In genomic region chr1:63729796-63730195, GRCm38 (mm10) we compare ENCODE assay signal across 8 mouse cellular contexts. TPM values are rescaled to one million over a fixed set of nuclear protein-coding genes. Genes with fewer than 3 reads are reported as not detected.
A peak's percentile ranks its signal among the peaks of the same experiment; 100 is the strongest.
DNase-seq lines count a peak whose midpoint lies in the region; ATAC-seq lines count a peak whose summit lies in the region.

No protein-coding gene starts in this region.

- H3K4me1 ChIP-seq in limb, embryonic 13.5 days: peaks cover 18% of the 10 kb centered on the region
- peaks cover 4% of the 10 kb centered on the region; the same call in 1 of the 2 replicates for H3K4me1 ChIP-seq in stomach, embryonic 15.5 days

- WGBS in limb, embryonic 13.5 days: 46% methylated on average over 8 of the region's 8 CpGs
- WGBS in stomach, embryonic 15.5 days: 47% methylated on average over 8 of the region's 8 CpGs

- peak overlapping the region; percentile 72 for H3K4me3 ChIP-seq in limb, embryonic 13.5 days
- H3K4me3 ChIP-seq in stomach, embryonic 15.5 days (replicated peaks): peak overlapping the region; percentile 71

- 0 out of 2 replicates have a peak, but pooled peaks have one; percentile 8 for ATAC-seq in frontal cortex, adult (ENCODE audit: low TSS enrichment)
- ATAC-seq in limb, embryonic 13.5 days (ENCODE audit: low FRiP score, low read depth): no peak
- ATAC-seq in stomach, embryonic 15.5 days (ENCODE audit: insufficient read depth, low FRiP score, low read depth): no peak

- DNase-seq in frontal cortex, postnatal 36 days (ENCODE audit: low spot score in 2 of 2): no peak
- DNase-seq in retina, adult 2 months (ENCODE audit: low read depth, low spot score): peak; percentile 2
- no peak for DNase-seq in retina, postnatal 1 day
- DNase-seq in testis, postnatal 10 days (ENCODE audit: low spot score): no peak
- no peak for DNase-seq in frontal cortex, adult 2 months (ENCODE audit: extremely low spot score in 1 of 2, low spot score in 1 of 2)

- H3K27ac ChIP-seq in limb, embryonic 13.5 days: no peak overlapping the region
- no peak overlapping the region for H3K27ac ChIP-seq in stomach, embryonic 15.5 days

- peak overlapping the region; percentile 65 for H3K4me2 ChIP-seq in limb, embryonic 13.5 days (replicated peaks)
- H3K4me2 ChIP-seq in stomach, embryonic 15.5 days: peak overlapping the region; percentile 61

- H3K9me3 ChIP-seq in limb, embryonic 13.5 days: no peaks in the 10 kb centered on the region
- H3K9me3 ChIP-seq in stomach, embryonic 15.5 days: no peaks in the 10 kb centered on the region

- H3K27me3 ChIP-seq in limb, embryonic 13.5 days: peaks cover 14% of the 10 kb centered on the region
- no peaks in the 10 kb centered on the region for H3K27me3 ChIP-seq in stomach, embryonic 15.5 days (replicated peaks)

- H3K36me3 ChIP-seq in limb, embryonic 13.5 days: no peaks in the 10 kb centered on the region
- H3K36me3 ChIP-seq in stomach, embryonic 15.5 days: no peaks in the 10 kb centered on the region

- H3K9ac ChIP-seq in limb, embryonic 13.5 days: 0 out of 2 replicates have a peak overlapping the region, but pooled peaks have one; percentile 43
- no peak overlapping the region for H3K9ac ChIP-seq in stomach, embryonic 15.5 days

RNA-seq across cellular contexts. Expression of gene Mdh1b, which starts 0.3 kb away (rescaled TPM):
- not detected in 2 replicates for polyA plus RNA-seq in limb, embryonic 13.5 days (2015; fragmentation: Nextera tagmentation; extraction: Ambion mirVana)
- polyA plus RNA-seq in stomach, embryonic 15.5 days (2015; fragmentation: Nextera tagmentation; extraction: Ambion mirVana): 0.08 TPM in 1 of 2 replicates, not detected in the other
- 0.92 and 0.99 TPM in 2 replicates for polyA plus RNA-seq in frontal cortex, adult 2 months (2012; rRNA removed)

RNA-seq across cellular contexts. Expression of gene Fastkd2, which starts 0.6 kb away (rescaled TPM):
- polyA plus RNA-seq in limb, embryonic 13.5 days (2015; fragmentation: Nextera tagmentation; extraction: Ambion mirVana): 50.7 and 55.7 TPM in 2 replicates
- polyA plus RNA-seq in stomach, embryonic 15.5 days (2015; fragmentation: Nextera tagmentation; extraction: Ambion mirVana): 58.4 and 60.7 TPM in 2 replicates
- 14.6 and 21.6 TPM in 2 replicates for polyA plus RNA-seq in frontal cortex, adult 2 months (2012; rRNA removed)

RNA-seq across cellular contexts. Expression of gene 4933402D24Rik, which starts 39.3 kb away (rescaled TPM):
- polyA plus RNA-seq in limb, embryonic 13.5 days (2015; fragmentation: Nextera tagmentation; extraction: Ambion mirVana): 0.27 TPM in 1 of 2 replicates, not detected in the other
- polyA plus RNA-seq in stomach, embryonic 15.5 days (2015; fragmentation: Nextera tagmentation; extraction: Ambion mirVana): 0.08 and 0.12 TPM in 2 replicates
- polyA plus RNA-seq in frontal cortex, adult 2 months (2012; rRNA removed): 0.11 and 0.18 TPM in 2 replicates

RNA-seq across cellular contexts. Expression of gene Dytn, which starts 43.1 kb away (rescaled TPM):
- not detected in 2 replicates for polyA plus RNA-seq in limb, embryonic 13.5 days (2015; fragmentation: Nextera tagmentation; extraction: Ambion mirVana)
- not detected in 2 replicates for polyA plus RNA-seq in stomach, embryonic 15.5 days (2015; fragmentation: Nextera tagmentation; extraction: Ambion mirVana)
- 0.06 TPM in 2 replicates for polyA plus RNA-seq in frontal cortex, adult 2 months (2012; rRNA removed)
